Mouse (Mus musculus) limb, embryonic 12.5 days (tissue): Measurements from ENCODE around the gene Srsf11. TPM values are rescaled to one million over a fixed set of nuclear protein-coding genes. Genes with fewer than 3 reads are reported as not detected.

Experiments
- ATAC-seq: fragments of 200-750 bp; cut with Nextera tagmentation; 2 replicates; pipeline ENCODE4 v1.8.0; 2017; ENCODE audit warnings: low read depth, moderate TSS enrichment; ENCODE audit not compliant: insufficient number of reproducible peaks, insufficient read depth, low FRiP score, low TSS enrichment
- H3K27ac ChIP-seq: fragments of 300-500 bp; sonication (generic); 2 replicates; pipeline ENCODE4 v1.5.1; 2016; ENCODE audit warnings: mild to moderate bottlenecking, moderate library complexity
- H3K27me3 ChIP-seq: fragments of 300-500 bp; sonication (generic); 2 replicates; pipeline ENCODE4 v1.6.1; 2016; ENCODE audit warnings: mild to moderate bottlenecking, moderate library complexity
- H3K36me3 ChIP-seq: fragments of 300-500 bp; sonication (generic); 2 replicates; pipeline ENCODE4 v1.6.1; 2016; ENCODE audit warnings: mild to moderate bottlenecking, moderate library complexity
- H3K4me1 ChIP-seq: fragments of 300-500 bp; sonication (generic); replicated peaks from 2 replicates; pipeline ENCODE4 v1.6.1; 2016
- H3K4me2 ChIP-seq: fragments of 300-500 bp; sonication (generic); 2 replicates; pipeline ENCODE4 v1.6.1; 2016; ENCODE audit warnings: mild to moderate bottlenecking, moderate library complexity
- H3K4me3 ChIP-seq: fragments of 300-500 bp; sonication (generic); replicated peaks from 2 replicates; pipeline ENCODE4 v1.5.1; 2016; ENCODE audit warnings: mild to moderate bottlenecking
- H3K9ac ChIP-seq: fragments of 300-500 bp; sonication (generic); replicated peaks from 2 replicates; pipeline ENCODE4 v1.6.1; 2016; ENCODE audit warnings: mild to moderate bottlenecking, moderate library complexity
- H3K9me3 ChIP-seq: fragments of 300-500 bp; sonication (generic); 2 replicates; pipeline ENCODE4 v1.6.1; 2016; ENCODE audit warnings: mild to moderate bottlenecking, moderate library complexity
- WGBS: fragments of 180-500 bp; shearing (Covaris S2); methylation state at CpG from one replicate; pipeline ENCODE4 v1.1.7; 2016; 5-methylcytosine and 5-hydroxymethylcytosine counted together
- polyA plus RNA-seq: library from polyadenylated mRNA; unstranded; fragments of >200 nt; fragmentation: Nextera tagmentation; extraction: Ambion mirVana; gene quantifications from 2 replicates; pipeline ENCODE4 v1.2.1, GENCODE M21; 2016

Gene Srsf11
- polyA plus RNA-seq, 1 experiment from 2014 or later = 347 TPM

DNA sequence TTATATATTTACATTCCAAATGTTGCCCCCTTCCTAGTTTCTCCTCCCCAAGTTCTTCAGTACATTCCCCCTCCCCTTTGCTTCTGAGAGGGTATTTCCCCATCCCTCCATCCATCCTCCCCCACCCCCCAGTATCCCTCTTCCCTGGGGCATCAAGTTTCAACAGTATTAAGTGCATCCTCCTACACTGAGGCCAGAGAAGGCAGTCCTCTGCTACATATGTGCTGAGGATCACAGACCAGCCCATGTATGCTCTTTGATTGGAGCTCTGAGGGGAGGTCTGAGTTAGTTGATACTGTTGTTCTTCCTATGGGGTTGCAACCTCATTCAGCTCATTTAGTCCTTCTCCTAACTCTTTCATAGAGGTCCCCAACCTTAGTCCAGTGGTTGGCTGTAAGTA is 56.8 kb downstream of the Srsf11 start:
- H3K36me3 ChIP-seq = peaks cover 5% of the 10 kb centered on the region; the same call in 1 of the 2 replicates
- no peak overlapping the region for H3K9ac ChIP-seq
- no peak overlapping the region for H3K4me2 ChIP-seq
- no peak overlapping the region for H3K4me3 ChIP-seq
- ATAC-seq = no peak
- no peak overlapping the region for H3K27ac ChIP-seq
- H3K27me3 ChIP-seq = no peaks in the 10 kb centered on the region
- no peaks in the 10 kb centered on the region for H3K4me1 ChIP-seq
- H3K9me3 ChIP-seq = no peaks in the 10 kb centered on the region

DNA sequence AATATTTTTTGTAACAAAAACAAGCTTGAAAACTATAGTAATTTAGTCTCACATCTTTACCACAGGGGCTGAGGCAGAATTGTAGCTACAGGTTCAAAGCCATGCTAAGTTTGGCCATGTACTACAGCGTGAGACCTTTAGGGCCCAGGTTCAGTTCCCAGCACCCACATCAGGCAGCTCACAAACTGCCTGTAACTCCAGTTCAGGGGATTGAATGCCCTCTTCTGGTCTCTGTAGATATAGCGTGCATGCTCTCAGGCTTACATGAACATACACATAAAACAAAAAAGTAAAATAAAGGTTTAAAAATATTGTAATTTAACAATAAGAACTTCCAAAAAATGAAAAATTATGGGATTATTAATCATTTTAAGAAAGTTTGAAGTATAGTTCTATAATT is 63.2 kb downstream of the Srsf11 start:
- WGBS = 95% methylated on average over 2 of the region's 2 CpGs
- ATAC-seq = no peak

DNA sequence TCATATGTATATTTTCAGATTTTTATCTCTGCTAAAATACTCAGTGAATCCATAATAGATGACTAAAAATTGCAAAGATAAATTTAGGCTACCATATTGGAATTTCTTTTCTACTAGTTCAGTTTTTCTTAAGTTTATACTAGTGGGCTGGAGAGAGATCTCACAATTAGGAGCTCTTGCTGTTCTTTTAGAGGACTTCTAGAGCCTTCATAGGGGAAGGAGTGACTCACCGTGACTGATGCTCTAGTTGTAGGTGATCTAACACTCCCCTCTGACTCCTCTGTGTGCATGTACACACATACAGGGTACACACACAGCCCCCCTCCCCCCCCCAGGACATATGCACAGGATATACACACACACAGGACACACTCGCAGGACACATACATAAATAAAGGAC is 65.3 kb downstream of the Srsf11 start:
- no peak for ATAC-seq
- Histone ChIP-seq H3K9ac (no peak overlapping the region), H3K4me1 (no peaks in the 10 kb centered on the region), H3K9me3 (no peaks in the 10 kb centered on the region), H3K27ac (no peak overlapping the region), H3K27me3 (no peaks in the 10 kb centered on the region), H3K4me2 (no peak overlapping the region), H3K36me3 (peaks cover 8% of the 10 kb centered on the region), H3K4me3 (no peak overlapping the region)
- 92% methylated on average over 2 of the region's 2 CpGs for WGBS

More for the DNA sequence above, 63.2 kb downstream of the Srsf11 start:
- H3K4me2 ChIP-seq = no peak overlapping the region
- H3K4me1 ChIP-seq = no peaks in the 10 kb centered on the region
- H3K9me3 ChIP-seq = no peaks in the 10 kb centered on the region
- H3K27me3 ChIP-seq = no peaks in the 10 kb centered on the region
- peaks cover 8% of the 10 kb centered on the region for H3K36me3 ChIP-seq
- H3K9ac ChIP-seq = no peak overlapping the region
- no peak overlapping the region for H3K4me3 ChIP-seq
- H3K27ac ChIP-seq = no peak overlapping the region

Other genes with a start within 250 kb of the Srsf11 start
- 19.7 and 22.1 TPM in 2 replicates for gene Cth, start 111.6 kb downstream of the Srsf11 start, polyA plus RNA-seq
- 18.3 and 19.1 TPM in 2 replicates for gene Ankrd13c, start 89.4 kb downstream of the Srsf11 start, polyA plus RNA-seq
- gene Lrrc40, start within 50 bp of the Srsf11 start, polyA plus RNA-seq = 67.7 and 76.1 TPM in 2 replicates